19 mouse cellular contexts compared by ENCODE assay signal in the genomic region with DNA sequence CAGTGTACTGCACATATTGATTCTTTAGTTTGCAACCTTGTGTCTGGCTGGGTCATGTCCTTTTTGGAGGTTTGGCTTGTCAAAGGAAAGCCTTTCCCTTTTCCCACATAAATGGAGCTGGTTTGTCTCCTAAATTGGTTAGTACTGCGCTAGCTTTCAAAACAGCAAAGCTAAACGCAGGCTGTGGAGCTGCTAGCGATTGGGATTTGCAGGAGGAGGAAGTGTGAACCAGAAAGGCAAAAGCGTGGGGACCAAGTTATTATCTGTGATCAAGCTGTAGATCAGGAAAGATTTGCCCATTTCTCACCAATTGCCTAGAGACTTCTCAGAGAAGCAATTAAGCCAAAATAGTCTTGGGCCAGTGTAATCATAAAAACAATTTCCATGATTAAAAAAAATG.
A peak's percentile ranks its signal among the peaks of the same experiment; 100 is the strongest.
DNase-seq lines count a peak whose midpoint lies in the region; ATAC-seq and TF ChIP-seq lines count a peak whose summit lies in the region.
"Had no signal": no experiment of that assay in that cellular context is flagged by ENCODE, and none has a peak within 500 bp of the region (broad histone marks: within the 10 kb centered on the region; RNA-seq: fewer than 3 reads in every experiment).

No protein-coding gene starts in this region.

- ATAC-seq in neural tube, embryonic 15.5 days (ENCODE audit: low FRiP score): no peak
- ATAC-seq: forebrain, embryonic 16.5 days had no signal

- no peak overlapping the region for H3K4me2 ChIP-seq in neural tube, embryonic 15.5 days
- H3K4me2 ChIP-seq: embryonic facial prominence, embryonic 13.5 days; forebrain, embryonic 12.5 days; hindbrain, embryonic 12.5 days had no signal

- no peak overlapping the region for H3K9ac ChIP-seq in neural tube, embryonic 15.5 days (replicated peaks)
- H3K9ac ChIP-seq: embryonic facial prominence, embryonic 13.5 days; forebrain, embryonic 12.5 days; hindbrain, embryonic 12.5 days had no signal

- 67% methylated on average over 4 of the region's 4 CpGs for WGBS in neural tube, embryonic 15.5 days

- peak overlapping the region; percentile 72 for H3K27ac ChIP-seq in layer of hippocampus, adult 2 months
- H3K27ac ChIP-seq in neural tube, embryonic 15.5 days (replicated peaks): no peak overlapping the region
- peak overlapping the region; percentile 76 for H3K27ac ChIP-seq in cortical plate, adult 2 months (ENCODE audit: insufficient read depth, low read length)
- H3K27ac ChIP-seq: embryonic facial prominence, embryonic 13.5 days; forebrain, embryonic 12.5 days; heart, embryonic 10.5 days; hindbrain, embryonic 12.5 days had no signal

- no peak overlapping the region for H3K4me3 ChIP-seq in layer of hippocampus, adult 2 months
- no peak overlapping the region for H3K4me3 ChIP-seq in neural tube, embryonic 15.5 days (replicated peaks)
- H3K4me3 ChIP-seq in cortical plate, adult 2 months (ENCODE audit: insufficient read depth, low read length): no peak overlapping the region
- H3K4me3 ChIP-seq: embryonic facial prominence, embryonic 13.5 days; forebrain, embryonic 12.5 days; heart, embryonic 10.5 days; hindbrain, embryonic 12.5 days had no signal

- peaks cover 26% of the 10 kb centered on the region for H3K4me1 ChIP-seq in neural tube, embryonic 15.5 days
- H3K4me1 ChIP-seq in cortical plate, adult 2 months (ENCODE audit: control insufficient read depth, insufficient read depth, low read length): peaks cover 12% of the 10 kb centered on the region

- no peaks in the 10 kb centered on the region for H3K27me3 ChIP-seq in neural tube, embryonic 15.5 days (replicated peaks)
- H3K27me3 ChIP-seq: embryonic facial prominence, embryonic 13.5 days; forebrain, embryonic 12.5 days; hindbrain, embryonic 12.5 days had no signal

- TF ChIP-seq CTCF in layer of hippocampus, adult 2 months (conservative IDR thresholded peaks at IDR 0.05): no peak
- TF ChIP-seq CTCF in cortical plate, adult 2 months (IDR thresholded peaks at IDR 0.05; ENCODE audit: extremely low read depth, insufficient read depth, low read length): no peak

- H3K36me3 ChIP-seq in neural tube, embryonic 15.5 days: no peaks in the 10 kb centered on the region
- H3K36me3 ChIP-seq: embryonic facial prominence, embryonic 13.5 days; forebrain, embryonic 12.5 days; heart, embryonic 10.5 days; hindbrain, embryonic 12.5 days had no signal

- no peak for TF ChIP-seq POLR2A in cortical plate, adult 2 months (IDR thresholded peaks at IDR 0.05; ENCODE audit: extremely low read depth, insufficient read depth, low read length)

- DNase-seq in layer of hippocampus, adult 2 months (ENCODE audit: low spot score in 2 of 2): no peak
- no peak for DNase-seq in layer of hippocampus, postnatal 25 days (ENCODE audit: extremely low spot score in 1 of 2, low spot score in 1 of 2)
- DNase-seq in neural tube, embryonic 10.5 days (ENCODE audit: extremely low spot score, low spot score): peak; percentile 8
- no peak for DNase-seq in cerebellum, postnatal 36 days
- DNase-seq: adrenal gland, adult 2 months; adrenal gland, postnatal 25 days; cerebellum, adult 2 months; cerebellum, postnatal 10 days; gastrocnemius, postnatal 10 days; heart, adult 18-20 months; heart, postnatal 10 days; heart, postnatal 4 days had no signal

- H3K9me3 ChIP-seq in neural tube, embryonic 15.5 days (replicated peaks): no peaks in the 10 kb centered on the region
- H3K9me3 ChIP-seq: embryonic facial prominence, embryonic 13.5 days; forebrain, embryonic 12.5 days; heart, embryonic 10.5 days; hindbrain, embryonic 12.5 days had no signal
